Mouse (Mus musculus) liver, embryonic 11.5 days (tissue): Measurements from ENCODE around the gene Prss36. TPM values are rescaled to one million over a fixed set of nuclear protein-coding genes. Genes with fewer than 3 reads are reported as not detected.
A peak's percentile ranks its signal among the peaks of the same experiment; 100 is the strongest.

ENCODE experiments used
- ATAC-seq: fragments of 200-750 bp; cut with Nextera tagmentation; replicated peaks from 2 replicates; pipeline ENCODE4 v1.8.0; 2017; ENCODE audit warnings: moderate number of reproducible peaks, mild to moderate bottlenecking, moderate TSS enrichment, moderate library complexity; ENCODE audit not compliant: low FRiP score
- DNase-seq: peaks from one replicate; pipeline ENCODE4 v3.0.0-alpha.2; 2017; ENCODE audit warnings: low spot score
- H3K27ac ChIP-seq: fragments of 300-500 bp; sonication (generic); 2 replicates; pipeline ENCODE4 v1.5.1; 2014; ENCODE audit warnings: mild to moderate bottlenecking, low read depth, low read length, control low read depth
- H3K27me3 ChIP-seq: fragments of 300-500 bp; sonication (generic); replicated peaks from 2 replicates; pipeline ENCODE4 v1.6.1; 2014; ENCODE audit warnings: low read length, mixed read lengths; ENCODE audit not compliant: control insufficient read depth, insufficient read depth
- H3K36me3 ChIP-seq: fragments of 300-500 bp; sonication (generic); 2 replicates; pipeline ENCODE4 v1.6.1; 2014; ENCODE audit warnings: mild to moderate bottlenecking, low read length, moderate library complexity, mixed read lengths; ENCODE audit not compliant: control insufficient read depth, insufficient read depth
- H3K4me1 ChIP-seq: fragments of 300-500 bp; sonication (generic); replicated peaks from 2 replicates; pipeline ENCODE4 v1.6.1; 2014; ENCODE audit warnings: low read length, mixed read lengths; ENCODE audit not compliant: control insufficient read depth, insufficient read depth
- H3K4me2 ChIP-seq: fragments of 300-500 bp; sonication (generic); 2 replicates; pipeline ENCODE4 v1.6.1; 2014; ENCODE audit warnings: mild to moderate bottlenecking, control low read depth, moderate library complexity
- H3K4me3 ChIP-seq: fragments of 300-500 bp; sonication (generic); 2 replicates; pipeline ENCODE4 v1.5.1; 2014; ENCODE audit warnings: low read depth, low read length, control low read depth
- H3K9ac ChIP-seq: fragments of 300-500 bp; sonication (generic); 2 replicates; pipeline ENCODE4 v1.6.1; 2014; ENCODE audit warnings: low read depth, low read length, control low read depth
- H3K9me3 ChIP-seq: fragments of 300-500 bp; sonication (generic); 2 replicates; pipeline ENCODE4 v1.6.1; 2016; ENCODE audit warnings: low read length, inconsistent platforms, mixed read lengths; ENCODE audit not compliant: control insufficient read depth
- WGBS: fragments of 180-500 bp; shearing (Covaris S2); extraction: QIAGEN DNeasy Blood & Tissue Kit; methylation state at CpG from one replicate; pipeline ENCODE4 v1.1.7; 2014; 5-methylcytosine and 5-hydroxymethylcytosine counted together
- polyA plus RNA-seq: library from polyadenylated mRNA; unstranded; fragments of >200 nt; fragmentation: Nextera tagmentation; extraction: Ambion mirVana; gene quantifications from 2 replicates; pipeline ENCODE4 v1.2.1, GENCODE M21; 2014

Gene Prss36
- polyA plus RNA-seq, 1 experiment from 2014 or later, result 7.9 TPM

- H3K27ac ChIP-seq, result no peak overlapping the region
- no peak overlapping the region for H3K9ac ChIP-seq
- WGBS, result 59% methylated on average over 5 of the region's 5 CpGs
- H3K4me3 ChIP-seq, result no peak overlapping the region
- peaks cover 3% of the 10 kb centered on the region; the same call in 1 of the 2 replicates for H3K36me3 ChIP-seq
- H3K4me1 ChIP-seq, result peaks cover 30% of the 10 kb centered on the region
- H3K9me3 ChIP-seq, result no peaks in the 10 kb centered on the region
- DNase-seq (no peak), ATAC-seq (no peak)
- H3K27me3 ChIP-seq, result no peaks in the 10 kb centered on the region
- H3K4me2 ChIP-seq, result peak overlapping the region; percentile 59
These were observed 17.9 kb downstream of the Prss36 start for GRCm38 (mm10) chr7:127928596-127928995.

DNA sequence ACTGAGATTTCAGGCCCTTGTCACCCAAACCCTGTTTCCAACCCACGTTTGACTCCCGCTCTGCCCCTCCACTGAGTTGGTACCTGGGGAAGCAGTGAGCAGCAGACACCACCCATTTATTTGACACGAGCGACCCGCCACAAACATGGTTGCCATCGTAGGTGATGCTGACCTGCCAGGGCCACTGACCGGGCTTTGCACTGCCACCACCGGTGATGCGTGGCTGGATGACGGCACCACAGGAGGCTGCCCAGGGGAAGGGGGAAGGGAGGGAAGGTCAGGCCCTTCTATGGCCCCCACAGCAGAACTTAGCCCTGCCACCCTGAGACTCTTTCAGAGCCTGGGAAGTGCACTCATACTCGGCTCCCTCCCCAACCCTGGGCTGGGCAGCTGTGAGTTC lies 18.8 kb downstream of the Prss36 start:
- H3K4me2 ChIP-seq, result no peak overlapping the region
- ATAC-seq (no peak), DNase-seq (no peak)
- H3K27ac ChIP-seq, result no peak overlapping the region
- H3K4me3 ChIP-seq, result no peak overlapping the region
- no peaks in the 10 kb centered on the region for H3K9me3 ChIP-seq
- no peak overlapping the region for H3K9ac ChIP-seq
- WGBS, result 92% methylated on average over 11 of the region's 11 CpGs
- peaks cover 9% of the 10 kb centered on the region; the same call in 1 of the 2 replicates for H3K36me3 ChIP-seq
- no peaks in the 10 kb centered on the region for H3K27me3 ChIP-seq
- peaks cover 25% of the 10 kb centered on the region for H3K4me1 ChIP-seq

- Histone ChIP-seq H3K4me2 (no peak overlapping the region), H3K4me1 (peaks cover 31% of the 10 kb centered on the region), H3K36me3 (peaks cover 9% of the 10 kb centered on the region; the same call in 1 of the 2 replicates), H3K27ac (no peak overlapping the region), H3K4me3 (no peak overlapping the region), H3K27me3 (no peaks in the 10 kb centered on the region), H3K9ac (no peak overlapping the region), H3K9me3 (no peaks in the 10 kb centered on the region)
- DNase-seq (no peak), ATAC-seq (no peak)
- 82% methylated on average over 11 of the region's 11 CpGs for WGBS
These were observed 19.7 kb downstream of the Prss36 start for GRCm38 (mm10) chr7:127926846-127927245.

GRCm38 (mm10) chr7:127926066-127926465 lies 20.5 kb downstream of the Prss36 start:
- Histone ChIP-seq H3K9me3 (no peaks in the 10 kb centered on the region), H3K4me3 (no peak overlapping the region), H3K4me2 (no peak overlapping the region), H3K27me3 (no peaks in the 10 kb centered on the region), H3K9ac (no peak overlapping the region), H3K4me1 (peaks cover 27% of the 10 kb centered on the region), H3K27ac (no peak overlapping the region), H3K36me3 (peaks cover 9% of the 10 kb centered on the region; the same call in 1 of the 2 replicates)
- DNase-seq (no peak), ATAC-seq (no peak)
- 86% methylated on average over 8 of the region's 8 CpGs for WGBS

DNA sequence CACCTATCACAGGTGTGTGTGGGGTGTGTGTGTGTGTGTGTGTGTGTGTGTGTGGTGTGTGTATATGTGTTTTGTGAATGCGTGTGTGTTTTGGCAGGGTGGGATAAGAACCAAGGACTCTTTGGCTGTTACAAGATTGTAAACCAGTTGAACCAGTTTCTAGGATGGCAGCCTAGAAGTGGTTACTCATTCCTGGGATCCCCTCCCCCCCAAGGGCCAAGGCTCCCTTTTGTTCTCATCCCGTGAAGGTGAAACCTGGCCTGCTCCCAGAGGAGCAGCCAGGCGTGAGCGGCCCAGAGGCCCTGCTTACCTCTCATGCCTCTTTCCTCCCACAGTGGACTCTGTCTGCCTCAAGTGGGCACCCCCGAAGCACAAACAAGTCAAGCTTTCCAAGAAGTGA lies 21.3 kb downstream of the Prss36 start:
- H3K4me3 ChIP-seq, result no peak overlapping the region
- H3K9me3 ChIP-seq, result no peaks in the 10 kb centered on the region
- 82% methylated on average over 5 of the region's 5 CpGs for WGBS
- ATAC-seq, result no peak
- H3K4me2 ChIP-seq, result no peak overlapping the region
- H3K36me3 ChIP-seq, result peaks cover 9% of the 10 kb centered on the region; the same call in 1 of the 2 replicates
- no peak for DNase-seq
- H3K27ac ChIP-seq, result no peak overlapping the region
- H3K4me1 ChIP-seq, result peaks cover 25% of the 10 kb centered on the region
- H3K27me3 ChIP-seq, result no peaks in the 10 kb centered on the region
- H3K9ac ChIP-seq, result no peak overlapping the region

DNA sequence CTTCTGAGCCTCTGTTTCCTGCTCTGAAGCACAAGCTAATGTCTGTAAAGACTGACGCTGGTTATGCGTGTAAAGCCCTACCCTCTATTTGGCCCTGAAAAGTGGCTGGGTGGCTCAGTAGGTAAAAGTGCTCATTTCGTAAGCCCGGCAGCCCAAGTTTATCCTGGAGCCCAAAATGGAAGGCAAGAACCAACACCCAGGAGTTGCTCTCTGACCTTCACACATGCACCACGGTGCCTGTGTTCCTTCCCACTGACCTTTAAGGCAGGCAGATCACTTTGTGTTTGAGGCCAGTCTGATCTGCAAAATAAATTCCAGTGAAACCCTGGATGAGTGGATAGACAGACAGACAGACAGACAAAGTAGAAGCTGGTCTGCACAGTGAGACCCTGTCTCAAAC lies 22.8 kb downstream of the Prss36 start:
- H3K4me3 ChIP-seq, result no peak overlapping the region
- H3K4me2 ChIP-seq, result no peak overlapping the region
- DNase-seq, result no peak
- no peak overlapping the region for H3K9ac ChIP-seq
- no peak overlapping the region for H3K27ac ChIP-seq
- no peaks in the 10 kb centered on the region for H3K9me3 ChIP-seq
- 86% methylated on average over 5 of the region's 5 CpGs for WGBS
- peaks cover 9% of the 10 kb centered on the region; the same call in 1 of the 2 replicates for H3K36me3 ChIP-seq
- no peak for ATAC-seq
- peaks cover 11% of the 10 kb centered on the region; the same call in 1 of the 2 replicates for H3K4me1 ChIP-seq
- no peaks in the 10 kb centered on the region for H3K27me3 ChIP-seq

- Histone ChIP-seq H3K4me3 (no peak overlapping the region), H3K4me1 (peaks cover 10% of the 10 kb centered on the region; the same call in 1 of the 2 replicates), H3K36me3 (peaks cover 11% of the 10 kb centered on the region; the same call in 1 of the 2 replicates), H3K4me2 (no peak overlapping the region), H3K9ac (no peak overlapping the region), H3K27ac (no peak overlapping the region), H3K9me3 (no peaks in the 10 kb centered on the region), H3K27me3 (no peaks in the 10 kb centered on the region)
- 62% methylated on average over 6 of the region's 6 CpGs for WGBS
- ATAC-seq, result no peak
- DNase-seq, result no peak
These were observed 23.9 kb downstream of the Prss36 start for GRCm38 (mm10) chr7:127922451-127923275.

GRCm38 (mm10) chr7:127921516-127921915 lies 25.0 kb downstream of the Prss36 start:
- WGBS, result 66% methylated on average over 8 of the region's 8 CpGs
- ATAC-seq (no peak), DNase-seq (no peak)
- H3K4me1 ChIP-seq, result peaks cover 10% of the 10 kb centered on the region; the same call in 1 of the 2 replicates
- H3K27me3 ChIP-seq, result no peaks in the 10 kb centered on the region
- no peak overlapping the region for H3K9ac ChIP-seq
- H3K27ac ChIP-seq, result no peak overlapping the region
- peaks cover 11% of the 10 kb centered on the region; the same call in 1 of the 2 replicates for H3K36me3 ChIP-seq
- H3K4me2 ChIP-seq, result no peak overlapping the region
- no peak overlapping the region for H3K4me3 ChIP-seq
- no peaks in the 10 kb centered on the region for H3K9me3 ChIP-seq

- Histone ChIP-seq H3K4me3 (no peak overlapping the region), H3K9ac (no peak overlapping the region), H3K4me1 (peaks cover 10% of the 10 kb centered on the region; the same call in 1 of the 2 replicates), H3K4me2 (no peak overlapping the region), H3K36me3 (peaks cover 14% of the 10 kb centered on the region; the same call in 1 of the 2 replicates), H3K27ac (no peak overlapping the region), H3K27me3 (no peaks in the 10 kb centered on the region), H3K9me3 (no peaks in the 10 kb centered on the region)
- ATAC-seq (0 out of 2 replicates have a peak, but pooled peaks have one; percentile 19), DNase-seq (no peak)
- WGBS, result 72% methylated on average over 7 of the region's 7 CpGs
These were observed 27.2 kb downstream of the Prss36 start for GRCm38 (mm10) chr7:127919290-127919689.
